Mouse (Mus musculus): ENCODE data around the gene Dolpp1.
"Not testable (repeated sequence)": the region's sequence is repeated elsewhere in the genome, so short reads cannot be mapped to it uniquely, and the experiment has no call there.

Dolpp1 gene

DNA sequence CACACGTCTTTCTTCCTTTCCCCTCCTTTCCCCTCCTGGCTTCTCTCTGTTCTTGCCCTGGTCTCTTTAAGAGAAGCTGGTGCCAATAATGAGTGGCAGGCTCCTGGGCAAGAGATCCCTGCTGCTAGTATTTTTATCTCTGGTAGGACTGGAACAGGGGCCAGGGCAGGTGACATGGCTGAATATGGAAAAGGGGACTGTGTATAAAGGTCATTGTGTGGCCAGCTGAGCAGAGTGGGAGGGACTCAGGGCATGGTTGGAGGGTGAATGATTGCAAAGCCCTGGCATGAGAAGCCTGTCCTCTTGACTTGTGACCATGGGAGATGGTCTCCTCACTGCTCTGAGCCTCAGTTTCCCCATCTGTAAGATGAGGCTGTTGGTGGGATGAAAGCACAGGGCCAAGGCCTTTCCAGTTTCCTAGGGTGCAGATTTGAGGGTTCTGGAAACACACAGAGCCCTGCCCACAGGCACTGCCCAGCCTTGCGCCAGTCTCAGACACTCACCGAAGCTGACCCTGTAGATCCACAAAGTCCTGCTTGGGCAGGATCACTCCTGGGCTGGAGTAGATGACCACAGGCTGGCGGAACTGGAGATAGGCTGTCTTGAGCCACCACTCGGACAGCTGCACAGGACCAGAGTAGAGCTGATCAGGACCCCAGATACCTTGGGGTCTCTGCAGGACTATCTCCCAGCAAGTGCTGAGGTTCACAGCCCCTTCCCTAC, 17.6 kb downstream of the Dolpp1 start:
- DNase-seq (ENCODE audit: low spot score in 2 of 2) = no peak

DNA sequence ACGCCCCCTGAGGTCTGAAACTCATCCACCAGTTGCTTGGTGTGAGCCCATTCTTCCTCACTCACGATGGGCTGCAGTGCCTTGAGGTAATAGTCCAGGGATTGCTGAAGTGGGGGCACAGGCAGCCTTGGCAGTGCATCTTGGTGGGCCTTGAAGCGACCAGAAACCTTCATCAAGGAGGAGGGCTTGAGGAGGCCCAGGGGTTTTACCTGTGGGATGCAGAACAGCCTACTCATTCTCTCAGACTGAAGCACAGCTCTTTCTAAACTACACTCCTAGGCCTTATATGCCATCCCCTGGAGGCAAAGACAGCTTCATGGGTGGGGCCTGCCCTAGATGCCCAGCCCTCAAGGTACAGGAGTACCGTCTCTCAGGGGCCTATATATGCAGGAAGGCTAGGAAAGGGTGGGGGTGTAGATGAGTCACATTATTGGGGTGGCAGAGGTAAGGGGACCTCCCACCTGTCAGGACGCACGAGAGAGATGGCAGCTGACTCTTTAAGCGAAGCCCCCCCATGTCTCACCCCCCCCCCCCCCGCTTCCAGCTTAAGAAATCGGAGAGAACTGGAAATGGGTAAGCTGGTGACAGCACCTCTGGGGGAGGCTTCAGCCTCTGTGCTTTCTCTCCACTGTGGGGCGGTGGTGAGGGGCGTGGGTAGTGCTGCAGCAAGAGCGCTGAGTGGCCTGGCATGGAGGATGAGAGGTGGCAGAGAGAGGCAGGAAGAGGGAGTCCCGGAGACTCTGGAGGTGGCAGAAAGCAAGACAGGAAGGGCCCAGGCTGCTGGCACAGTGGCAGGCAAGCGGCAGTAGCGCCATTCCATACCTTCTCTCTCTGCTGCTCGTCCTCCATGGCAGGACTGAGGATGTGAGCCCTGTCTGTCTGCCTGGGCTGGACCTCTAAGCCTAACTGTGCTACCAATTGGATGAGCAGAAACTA, 21.3 kb downstream of the Dolpp1 start:
- DNase-seq (ENCODE audit: low spot score in 2 of 2) = no peak

DNA sequence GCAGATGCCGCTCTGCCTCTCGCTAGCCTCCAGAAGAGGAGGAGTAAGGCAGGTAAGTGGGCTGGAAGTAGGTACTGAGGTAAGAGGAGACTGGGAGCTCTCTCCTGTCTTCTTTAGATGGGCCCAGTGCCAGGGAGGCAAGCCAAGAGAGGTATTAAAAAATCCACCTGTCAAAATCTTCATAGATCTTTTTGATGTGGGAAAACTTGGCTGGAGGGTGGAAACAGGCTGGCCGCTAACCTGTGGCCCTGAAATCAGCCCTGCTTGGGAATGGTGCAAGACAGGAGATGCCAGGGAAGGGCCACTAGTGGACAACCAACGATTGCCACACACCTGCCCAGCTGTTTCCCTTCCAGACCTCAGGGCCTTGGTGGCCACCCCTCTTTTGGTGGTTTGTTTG, 22.0 kb downstream of the Dolpp1 start:
- DNase-seq (ENCODE audit: low spot score in 2 of 2) = no peak

GRCm38 (mm10) chr2:30414681-30415080, 22.6 kb downstream of the Dolpp1 start:
- no peak for DNase-seq (ENCODE audit: low spot score in 2 of 2)

- peak; percentile 91 to 95 for DNase-seq (ENCODE audit: low spot score in 2 of 2)
Measured at GRCm38 (mm10) chr2:30415157-30415935, 23.3 kb downstream of the Dolpp1 start, which contains the start of gene Crat. TSS of gene Crat (minus strand) at chr2:30415813.

- DNase-seq (ENCODE audit: low spot score in 2 of 2) = peak; percentile 87 to 91
Measured at GRCm38 (mm10) chr2:30415936-30416648, 24.0 kb downstream of the Dolpp1 start, which contains the start of gene Ptpa. TSS of gene Ptpa (plus strand) at chr2:30416039.

DNA sequence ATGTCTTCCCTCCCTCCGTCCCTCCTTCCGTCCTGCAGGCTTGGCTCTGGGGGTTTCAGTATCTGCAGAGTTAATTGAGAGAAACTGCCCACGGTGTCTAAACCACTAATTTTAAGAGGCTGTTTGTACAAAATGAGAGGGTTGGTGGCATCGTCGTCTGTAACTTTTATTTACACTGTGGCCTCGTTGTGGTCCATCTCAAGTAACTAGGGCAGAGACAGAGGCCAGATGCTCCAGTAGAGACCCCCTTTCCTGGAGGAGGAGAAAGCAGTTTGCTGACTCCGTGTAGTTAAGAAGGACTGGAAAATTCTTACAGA, 24.6 kb downstream of the Dolpp1 start:
- DNase-seq (ENCODE audit: low spot score in 2 of 2) = no peak

DNA sequence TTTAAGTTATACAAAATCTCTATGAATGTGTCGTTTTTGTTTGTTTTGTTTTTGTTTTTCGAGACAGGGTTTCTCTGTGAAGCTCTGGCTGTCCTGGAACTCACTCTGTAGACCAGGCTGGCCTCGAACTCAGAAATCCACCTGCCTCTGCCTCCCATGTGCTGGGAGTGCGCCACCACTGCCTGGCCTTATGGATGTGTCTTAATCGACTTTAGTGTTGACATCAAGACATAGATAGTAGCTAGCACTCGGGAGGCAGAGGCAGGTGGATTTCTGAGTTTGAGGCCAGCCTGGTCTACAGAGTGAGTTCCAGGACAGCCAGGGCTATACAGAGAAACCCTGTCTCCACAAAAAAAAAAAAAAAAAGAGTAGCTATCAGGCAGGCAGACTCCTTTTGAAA, 25.1 kb downstream of the Dolpp1 start:
- DNase-seq (ENCODE audit: low spot score in 2 of 2) = not testable (repeated sequence)

DNA sequence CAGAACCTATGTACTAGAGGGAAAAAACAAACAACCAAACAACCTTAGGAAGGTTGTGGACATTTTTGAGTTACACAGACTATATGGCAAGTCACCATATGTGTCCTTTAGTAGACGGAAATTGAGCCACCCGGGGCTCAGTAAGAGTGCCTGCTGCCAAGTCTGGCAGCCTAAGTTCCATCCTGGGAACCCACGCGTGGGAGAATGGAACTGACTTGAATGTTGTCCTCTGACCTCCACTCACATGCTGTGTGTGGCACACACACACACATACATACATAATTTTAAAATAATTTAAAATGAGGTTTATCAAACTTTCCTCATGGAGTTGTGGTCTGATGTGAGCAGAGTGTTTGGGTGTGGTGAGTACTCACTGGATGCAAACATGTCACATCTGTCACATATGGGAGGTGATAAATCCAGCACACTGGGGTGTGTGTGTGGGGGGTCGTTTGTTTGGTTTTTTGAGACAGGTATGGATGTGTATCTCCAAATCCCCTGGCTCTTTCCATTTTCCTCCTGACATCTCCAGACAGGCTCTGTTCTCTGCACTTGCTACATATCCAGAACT, 25.6 kb downstream of the Dolpp1 start:
- no peak for DNase-seq (ENCODE audit: low spot score in 2 of 2)

DNA sequence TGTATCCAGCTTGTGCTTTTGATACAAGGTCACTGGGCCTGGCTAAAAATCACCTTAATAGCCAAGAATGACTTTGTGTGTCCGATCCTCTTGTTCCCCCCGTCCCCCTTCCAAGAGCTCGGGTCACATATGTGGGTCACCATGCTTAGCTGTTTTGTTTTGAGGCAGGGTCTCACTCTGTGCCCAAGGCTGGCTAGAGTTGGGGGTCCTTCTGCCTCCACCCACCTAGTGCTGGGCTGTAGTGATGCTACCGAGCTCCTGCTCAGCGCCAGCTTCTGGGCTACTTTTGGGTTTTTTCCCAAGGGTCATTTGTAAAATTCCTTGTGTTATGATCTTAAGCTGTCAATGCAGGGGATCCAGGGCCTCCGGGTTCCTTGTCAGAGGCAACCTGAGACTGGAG, 26.2 kb downstream of the Dolpp1 start:
- no peak for DNase-seq (ENCODE audit: low spot score in 2 of 2)

DNA sequence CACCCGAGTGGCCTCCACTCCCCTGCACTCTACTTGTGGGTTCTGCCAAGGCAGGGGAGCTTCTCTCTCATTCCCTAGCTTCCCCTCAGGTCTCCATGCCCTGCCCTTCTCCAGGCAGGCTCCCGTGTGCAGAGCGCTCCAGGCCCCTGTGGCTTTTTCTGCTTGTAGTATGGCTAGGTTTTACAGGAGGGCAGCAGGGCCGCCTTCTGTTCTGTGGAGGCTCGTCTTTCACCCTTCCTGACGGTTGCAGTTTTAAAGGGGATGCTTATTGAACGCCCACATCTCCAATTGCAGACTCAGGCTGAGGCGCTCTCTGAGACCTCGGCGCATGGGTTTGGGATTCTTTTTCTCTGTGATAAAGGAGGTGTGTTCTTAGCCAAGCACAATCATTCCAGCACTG, 27.1 kb downstream of the Dolpp1 start:
- DNase-seq (ENCODE audit: low spot score in 2 of 2) = no peak

GRCm38 (mm10) chr2:30421432-30421831, 29.4 kb downstream of the Dolpp1 start:
- DNase-seq (ENCODE audit: low spot score in 2 of 2) = no peak

GRCm38 (mm10) chr2:30429156-30429555, 37.1 kb downstream of the Dolpp1 start:
- DNase-seq (ENCODE audit: low spot score in 2 of 2) = peak in 1 of 2 experiments; percentile 75

DNA sequence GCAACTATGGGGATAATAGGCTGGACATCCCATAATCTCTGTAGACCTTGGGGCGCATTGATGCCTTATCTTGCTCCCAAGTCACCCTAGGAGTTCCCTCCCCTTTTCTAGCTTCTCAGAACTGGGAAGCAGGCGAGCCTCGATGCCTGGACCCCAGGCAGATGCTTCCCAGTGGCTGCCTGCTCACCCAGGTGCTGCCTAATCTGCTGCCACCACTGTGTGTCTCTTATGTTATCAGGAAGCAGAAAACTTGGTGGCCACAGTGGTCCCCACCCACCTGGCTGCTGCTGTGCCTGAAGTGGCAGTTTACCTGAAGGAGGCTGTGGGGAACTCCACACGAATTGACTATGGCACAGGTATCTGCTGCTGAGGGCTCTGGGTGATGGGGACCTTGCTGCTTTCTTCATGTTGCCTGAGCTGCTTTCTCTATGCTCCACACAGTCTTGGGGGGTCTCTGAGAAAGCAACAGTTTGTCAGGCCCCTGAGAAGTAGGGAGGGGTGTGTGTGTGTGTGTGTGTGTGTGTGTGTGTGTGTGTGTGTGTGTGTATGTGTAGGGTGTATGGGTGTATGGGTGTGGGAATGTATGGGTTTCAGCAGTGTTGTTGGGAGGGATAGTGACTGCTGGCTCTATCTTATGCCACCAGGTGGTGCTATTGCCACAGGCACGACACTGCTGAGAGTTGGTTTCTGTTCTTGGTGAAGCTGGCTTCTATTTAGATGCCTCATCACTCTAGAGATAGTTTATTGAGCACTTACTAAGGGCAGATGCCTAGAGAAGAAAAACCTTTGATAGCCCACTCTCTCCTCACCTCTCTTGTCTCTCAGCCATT, 43.5 kb downstream of the Dolpp1 start:
- peak; percentile 56 to 67 for DNase-seq (ENCODE audit: low spot score in 2 of 2)

DNA sequence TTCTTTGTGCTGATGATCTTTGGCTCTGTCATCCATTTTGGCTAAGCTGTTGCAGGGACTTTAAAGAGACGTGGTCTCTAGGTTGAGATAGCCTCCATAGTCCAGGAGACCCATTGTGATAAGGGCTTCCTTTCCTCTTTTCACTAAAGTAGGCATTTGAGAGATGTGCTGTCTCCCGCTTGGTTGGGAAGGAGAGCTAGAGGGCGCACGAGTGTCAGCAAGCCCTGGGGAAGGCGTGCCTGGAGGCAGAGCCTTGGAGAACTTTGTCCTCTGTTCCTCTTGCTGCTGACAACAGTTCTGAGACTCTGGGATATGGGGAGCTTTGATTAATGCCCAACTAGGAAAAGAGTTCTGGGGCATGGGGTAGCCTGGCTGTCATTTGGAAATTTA, 44.1 kb downstream of the Dolpp1 start:
- peak in 1 of 2 experiments; percentile 73 for DNase-seq (ENCODE audit: low spot score in 2 of 2)

DNA sequence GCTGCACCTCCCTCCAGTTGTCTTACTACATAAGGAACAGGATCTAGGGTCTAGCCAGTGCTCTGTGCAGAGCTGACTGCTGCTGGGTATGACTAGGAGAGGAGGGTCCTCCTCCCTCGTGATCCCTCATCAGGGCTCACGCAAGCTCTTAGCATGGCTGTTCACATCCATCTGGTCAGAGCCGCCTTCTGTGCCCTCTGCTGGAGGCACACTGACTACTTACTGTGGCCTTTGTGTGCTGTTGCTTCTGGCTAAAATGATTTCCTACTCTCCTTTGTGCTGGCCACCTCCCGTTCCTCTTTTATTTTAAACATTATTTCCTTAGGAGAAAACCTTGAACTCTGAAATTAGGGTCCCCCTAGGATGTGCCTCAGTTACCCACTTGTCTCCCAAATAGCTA, 44.8 kb downstream of the Dolpp1 start:
- DNase-seq (ENCODE audit: low spot score in 2 of 2) = no peak

GRCm38 (mm10) chr2:30437791-30438190, 45.7 kb downstream of the Dolpp1 start:
- DNase-seq (ENCODE audit: low spot score in 2 of 2) = no peak

DNA sequence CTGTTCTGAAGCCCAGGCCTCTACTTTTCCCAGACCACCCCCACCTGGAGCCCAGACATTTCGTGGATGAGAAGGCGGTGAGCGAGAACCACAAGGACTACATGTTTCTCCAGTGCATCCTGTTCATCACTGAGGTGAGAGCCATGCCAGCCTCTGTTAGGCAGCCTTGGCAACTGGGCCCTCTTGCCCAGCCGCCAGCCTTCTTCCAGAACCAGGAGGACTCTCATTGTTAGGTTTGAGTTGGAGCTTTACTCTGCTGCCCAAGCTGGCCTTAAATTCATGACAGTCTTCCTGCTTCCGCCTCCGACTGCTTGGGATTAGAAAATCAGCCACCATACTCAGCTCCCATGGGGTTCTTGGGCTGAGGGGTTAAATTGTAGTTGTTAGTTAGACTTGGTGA, 47.6 kb downstream of the Dolpp1 start:
- DNase-seq (ENCODE audit: low spot score in 2 of 2) = no peak

DNA sequence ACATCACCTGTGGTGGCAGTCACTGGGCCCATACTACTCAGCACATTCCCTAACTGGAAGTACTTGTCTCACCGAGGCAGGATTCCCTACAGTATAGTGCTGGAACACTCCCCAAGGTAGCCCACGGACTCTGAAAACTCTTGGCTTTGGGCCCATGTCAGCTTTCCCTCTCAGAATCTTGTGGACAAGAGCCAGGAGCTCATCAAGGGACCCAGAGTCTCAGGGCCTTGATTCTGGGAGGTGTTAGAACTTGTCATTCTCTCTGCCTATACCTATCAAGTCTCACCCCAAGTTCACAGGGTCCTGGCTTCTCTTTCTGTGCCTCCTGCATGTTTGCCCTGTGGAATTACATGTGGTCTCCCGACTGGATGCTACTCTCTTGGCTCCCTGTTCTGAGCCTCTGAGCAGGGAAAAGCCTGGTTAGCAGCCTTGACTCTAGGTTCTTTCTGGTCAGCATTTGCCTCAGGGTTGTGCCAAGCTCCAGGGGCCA, 48.2 kb downstream of the Dolpp1 start:
- no peak for DNase-seq (ENCODE audit: low spot score in 2 of 2)
